Mouse (Mus musculus) kidney, postnatal 0 days (tissue): ENCODE results near the gene Wdr38. TPM values are rescaled to one million over a fixed set of nuclear protein-coding genes. Genes with fewer than 3 reads are reported as not detected.

Experiments
- ATAC-seq: fragments of 200-750 bp; cut with Nextera tagmentation; replicated peaks from 2 replicates; pipeline ENCODE4 v1.8.0; 2017; ENCODE audit warnings: low read depth, moderate number of reproducible peaks, moderate TSS enrichment, moderate library complexity; ENCODE audit not compliant: low FRiP score
- DNase-seq: peaks from one replicate; pipeline ENCODE4 v3.0.0-alpha.2; 2016; ENCODE audit warnings: low spot score
- H3K27ac ChIP-seq: fragments of 300-500 bp; sonication (generic); 2 replicates; pipeline ENCODE4 v1.5.1; 2014; ENCODE audit warnings: mild to moderate bottlenecking
- H3K27me3 ChIP-seq: fragments of 300-500 bp; sonication (generic); 2 replicates; pipeline ENCODE4 v1.6.1; 2014; ENCODE audit warnings: low read length, mixed read lengths; ENCODE audit not compliant: insufficient read depth
- H3K36me3 ChIP-seq: fragments of 300-500 bp; sonication (generic); 2 replicates; pipeline ENCODE4 v1.6.1; 2014; ENCODE audit warnings: low read length, mixed read lengths; ENCODE audit not compliant: insufficient read depth
- H3K4me1 ChIP-seq: fragments of 300-500 bp; sonication (generic); replicated peaks from 2 replicates; pipeline ENCODE4 v1.6.1; 2014; ENCODE audit warnings: antibody characterized with exemption, low read length, mixed read lengths; ENCODE audit not compliant: insufficient read depth
- H3K4me2 ChIP-seq: fragments of 300-500 bp; sonication (generic); 2 replicates; pipeline ENCODE4 v1.6.1; 2014; ENCODE audit warnings: mild to moderate bottlenecking, low read length, moderate library complexity, mixed read lengths
- H3K4me3 ChIP-seq: fragments of 300-500 bp; sonication (generic); replicated peaks from 2 replicates; pipeline ENCODE4 v1.5.1; 2014; ENCODE audit warnings: low read depth, low read length
- H3K9ac ChIP-seq: fragments of 300-500 bp; sonication (generic); 2 replicates; pipeline ENCODE4 v1.6.1; 2014; ENCODE audit warnings: low read depth, low read length
- H3K9me3 ChIP-seq: fragments of 300-500 bp; sonication (generic); replicated peaks from 2 replicates; pipeline ENCODE4 v1.6.1; 2016; ENCODE audit warnings: low read length, inconsistent platforms, mixed read lengths
- CTCF ChIP-seq: IDR thresholded peaks from 2 replicates; pipeline ENCODE4 v1.5.1; 2016; ENCODE audit warnings: antibody characterized with exemption, low read depth, mild to moderate bottlenecking, moderate library complexity
- WGBS: fragments of 180-500 bp; shearing (Covaris S2); extraction: QIAGEN DNeasy Blood & Tissue Kit; methylation state at CpG from one replicate; pipeline ENCODE4 v1.1.7; 2014; 5-methylcytosine and 5-hydroxymethylcytosine counted together
- polyA plus RNA-seq: library from polyadenylated mRNA; unstranded; fragments of >200 nt; fragmentation: Nextera tagmentation; extraction: Ambion mirVana; gene quantifications from 2 replicates; pipeline ENCODE4 v1.2.1, GENCODE M21; 2015

Gene Wdr38
- polyA plus RNA-seq, 1 experiment from 2014 or later: 1.5 TPM

DNA sequence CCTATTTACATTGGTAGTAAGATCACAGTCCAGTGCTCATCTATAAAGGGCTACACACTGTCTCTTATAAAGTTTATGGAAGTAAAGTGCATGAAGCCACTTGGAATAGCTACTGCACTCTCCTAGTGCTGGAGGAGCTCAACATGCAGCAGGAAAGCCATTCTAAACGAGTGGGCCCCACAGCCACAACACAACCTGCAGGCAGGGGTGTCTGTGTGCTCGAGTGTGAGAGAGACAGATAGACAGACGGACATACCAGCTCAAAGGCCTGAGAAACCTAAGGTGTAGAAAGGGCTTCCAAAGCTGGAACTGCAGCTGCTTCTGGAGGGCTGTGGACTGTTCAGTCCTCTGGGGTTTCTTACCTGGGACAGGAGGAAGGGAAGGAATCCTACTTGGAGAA, 19.3 kb downstream of the Wdr38 start:
- no peak overlapping the region for H3K4me3 ChIP-seq
- no peak overlapping the region for H3K4me2 ChIP-seq
- 77% methylated on average over 3 of the region's 3 CpGs for WGBS
- H3K27me3 ChIP-seq: no peaks in the 10 kb centered on the region
- no peak overlapping the region for H3K9ac ChIP-seq
- no peak overlapping the region for H3K27ac ChIP-seq
- no peaks in the 10 kb centered on the region for H3K4me1 ChIP-seq
- no peak for ATAC-seq
- no peak for TF ChIP-seq CTCF
- no peak for DNase-seq
- H3K9me3 ChIP-seq: no peaks in the 10 kb centered on the region
- H3K36me3 ChIP-seq: peaks cover 57% of the 10 kb centered on the region

DNA sequence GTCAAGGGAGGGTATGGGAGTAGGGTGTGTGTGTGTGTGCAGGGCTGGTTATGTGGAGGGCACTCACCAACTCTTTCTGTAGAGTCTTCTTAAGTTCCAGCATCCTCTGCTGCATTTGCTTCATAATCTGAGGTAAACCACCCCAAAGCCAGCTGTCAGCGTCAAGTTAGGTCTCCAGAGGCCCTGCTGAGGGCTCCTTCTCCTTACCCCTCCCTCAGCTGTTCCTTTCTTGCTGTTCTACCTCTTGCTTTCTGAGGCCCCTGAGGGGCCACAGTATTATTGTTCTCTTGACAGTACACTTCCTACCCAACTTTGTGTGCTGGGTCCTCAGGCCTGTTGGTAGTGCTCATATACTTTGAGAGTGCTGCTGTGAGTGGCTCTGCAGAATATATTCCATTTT, 22.7 kb downstream of the Wdr38 start:
- TF ChIP-seq CTCF: no peak
- Histone ChIP-seq H3K27me3 (no peaks in the 10 kb centered on the region), H3K4me1 (no peaks in the 10 kb centered on the region), H3K36me3 (peaks cover 66% of the 10 kb centered on the region), H3K9ac (no peak overlapping the region), H3K4me3 (no peak overlapping the region), H3K4me2 (no peak overlapping the region), H3K27ac (no peak overlapping the region), H3K9me3 (no peaks in the 10 kb centered on the region)
- ATAC-seq (no peak), DNase-seq (no peak)
- 100% methylated on average over 1 of the region's 1 CpGs for WGBS

DNA sequence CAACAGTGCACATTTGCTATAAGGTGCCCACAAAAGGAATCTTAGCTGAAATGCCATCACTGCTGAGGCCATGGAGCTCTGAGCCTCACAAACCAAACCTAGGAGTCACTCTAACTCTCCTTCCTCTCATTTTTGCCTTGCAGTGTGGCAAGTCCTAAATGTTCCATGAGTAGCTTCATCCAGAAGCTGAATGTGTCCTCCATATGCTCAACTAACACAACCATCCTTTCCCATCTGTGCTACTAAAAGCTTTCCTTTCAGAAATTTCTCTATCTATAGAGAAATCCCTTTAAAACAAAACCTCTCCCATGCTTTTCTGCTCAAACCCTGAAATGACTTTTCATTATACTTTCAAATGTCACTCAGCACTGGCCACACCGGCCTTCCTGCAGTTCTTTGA, 34.3 kb downstream of the Wdr38 start:
- Histone ChIP-seq H3K27ac (no peak overlapping the region), H3K27me3 (no peaks in the 10 kb centered on the region), H3K36me3 (peaks cover 53% of the 10 kb centered on the region), H3K4me2 (no peak overlapping the region), H3K4me3 (no peak overlapping the region), H3K4me1 (no peaks in the 10 kb centered on the region), H3K9ac (no peak overlapping the region), H3K9me3 (no peaks in the 10 kb centered on the region)
- no peak for DNase-seq
- no peak for ATAC-seq
- WGBS: 95% methylated on average over 1 of the region's 1 CpGs
- no peak for TF ChIP-seq CTCF

DNA sequence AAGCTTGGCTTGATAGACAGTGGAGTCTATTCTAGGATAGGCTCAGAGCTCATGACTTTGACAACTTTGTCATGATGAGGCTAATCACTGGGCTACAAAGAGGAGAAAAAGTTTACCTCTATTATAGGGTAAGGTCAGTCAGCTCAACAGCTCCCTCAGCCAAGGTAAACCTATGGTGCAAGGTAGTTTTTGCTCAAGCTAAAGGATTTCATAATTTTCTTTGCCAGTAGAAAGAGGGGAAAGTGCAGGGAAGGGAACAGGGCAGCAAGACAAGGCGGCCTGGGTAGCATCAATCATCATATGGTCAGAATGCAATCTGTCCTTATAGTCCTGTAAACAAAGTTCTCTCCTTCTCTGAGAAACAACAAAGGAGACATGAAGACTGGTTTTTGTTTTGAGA, 42.9 kb downstream of the Wdr38 start:
- H3K27me3 ChIP-seq: no peaks in the 10 kb centered on the region
- ATAC-seq: no peak
- H3K9me3 ChIP-seq: no peaks in the 10 kb centered on the region
- WGBS: 100% methylated on average over 1 of the region's 1 CpGs
- no peak overlapping the region for H3K9ac ChIP-seq
- no peak for TF ChIP-seq CTCF
- H3K36me3 ChIP-seq: peaks cover 34% of the 10 kb centered on the region
- H3K4me3 ChIP-seq: no peak overlapping the region
- no peaks in the 10 kb centered on the region for H3K4me1 ChIP-seq
- DNase-seq: no peak
- H3K27ac ChIP-seq: no peak overlapping the region
- H3K4me2 ChIP-seq: no peak overlapping the region

DNA sequence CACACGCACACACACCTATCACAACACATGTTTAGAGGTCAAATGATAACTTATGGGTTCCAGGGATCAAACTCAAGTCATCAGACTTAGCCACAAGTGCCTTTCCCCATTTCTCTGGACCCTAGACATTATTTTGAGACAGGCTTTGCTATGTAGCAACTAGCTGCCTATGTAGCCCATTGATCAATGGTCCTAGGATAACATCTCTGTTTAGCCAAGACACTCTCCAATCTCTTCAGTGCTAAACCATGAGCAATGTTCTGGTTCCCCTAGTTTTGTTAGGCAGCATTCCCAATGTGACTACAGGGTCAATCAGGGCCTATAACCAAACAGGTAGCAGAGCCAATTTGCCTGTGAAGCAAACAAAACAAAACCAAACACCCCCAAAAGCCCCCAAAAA, 51.2 kb downstream of the Wdr38 start:
- no peak for TF ChIP-seq CTCF
- no peaks in the 10 kb centered on the region for H3K4me1 ChIP-seq
- H3K4me3 ChIP-seq: no peak overlapping the region
- H3K27me3 ChIP-seq: no peaks in the 10 kb centered on the region
- H3K27ac ChIP-seq: no peak overlapping the region
- no peak overlapping the region for H3K9ac ChIP-seq
- no peak for ATAC-seq
- peaks cover 36% of the 10 kb centered on the region for H3K36me3 ChIP-seq
- 100% methylated on average over 1 of the region's 1 CpGs for WGBS
- DNase-seq: no peak
- H3K4me2 ChIP-seq: no peak overlapping the region
- H3K9me3 ChIP-seq: no peaks in the 10 kb centered on the region

Other genes starting within 250 kb of the Wdr38 start
- 0.51 TPM in 2 replicates for gene Nr6a1, start 69.8 kb upstream of the Wdr38 start, polyA plus RNA-seq
- gene Olfml2a, start 65.5 kb upstream of the Wdr38 start, polyA plus RNA-seq: 2.4 and 2.7 TPM in 2 replicates
- 133 and 135 TPM in 2 replicates for gene Arpc5l, start 7.9 kb downstream of the Wdr38 start, polyA plus RNA-seq
- 1,056 and 1,199 TPM in 2 replicates for gene Rpl35, start 8.1 kb downstream of the Wdr38 start, polyA plus RNA-seq
- gene Golga1, start 68.1 kb downstream of the Wdr38 start, polyA plus RNA-seq: 26.3 and 28.7 TPM in 2 replicates
- 5.4 and 6.7 TPM in 2 replicates for gene Scai, start 193.3 kb downstream of the Wdr38 start, polyA plus RNA-seq
- gene Ppp6c, start 229.0 kb downstream of the Wdr38 start, polyA plus RNA-seq: 76.8 and 81.1 TPM in 2 replicates